Mouse (Mus musculus) heart, postnatal 10 days (tissue): ENCODE measurements around the gene Mbd4. TPM values are rescaled to one million over a fixed set of nuclear protein-coding genes. Genes with fewer than 3 reads are reported as not detected.

ENCODE experiments used
- DNase-seq, 2 experiments: peaks; one replicate each; pipeline ENCODE4 v3.0.0; 2021
- intact Hi-C: fragments of 180-260 bp; cut with DNase I; formaldehyde crosslinking; loops from one replicate; pipeline ENCODE4 v1.15.1; 2025
- total RNA-seq, 2 experiments: library from RNA; stranded (reverse); gene quantifications; 2 replicates each; pipeline ENCODE4 v1.2.3; 2021

The Mbd4 gene
- total RNA-seq, 2 experiments from 2014 or later = 2.6 to 3.5 TPM

DNA sequence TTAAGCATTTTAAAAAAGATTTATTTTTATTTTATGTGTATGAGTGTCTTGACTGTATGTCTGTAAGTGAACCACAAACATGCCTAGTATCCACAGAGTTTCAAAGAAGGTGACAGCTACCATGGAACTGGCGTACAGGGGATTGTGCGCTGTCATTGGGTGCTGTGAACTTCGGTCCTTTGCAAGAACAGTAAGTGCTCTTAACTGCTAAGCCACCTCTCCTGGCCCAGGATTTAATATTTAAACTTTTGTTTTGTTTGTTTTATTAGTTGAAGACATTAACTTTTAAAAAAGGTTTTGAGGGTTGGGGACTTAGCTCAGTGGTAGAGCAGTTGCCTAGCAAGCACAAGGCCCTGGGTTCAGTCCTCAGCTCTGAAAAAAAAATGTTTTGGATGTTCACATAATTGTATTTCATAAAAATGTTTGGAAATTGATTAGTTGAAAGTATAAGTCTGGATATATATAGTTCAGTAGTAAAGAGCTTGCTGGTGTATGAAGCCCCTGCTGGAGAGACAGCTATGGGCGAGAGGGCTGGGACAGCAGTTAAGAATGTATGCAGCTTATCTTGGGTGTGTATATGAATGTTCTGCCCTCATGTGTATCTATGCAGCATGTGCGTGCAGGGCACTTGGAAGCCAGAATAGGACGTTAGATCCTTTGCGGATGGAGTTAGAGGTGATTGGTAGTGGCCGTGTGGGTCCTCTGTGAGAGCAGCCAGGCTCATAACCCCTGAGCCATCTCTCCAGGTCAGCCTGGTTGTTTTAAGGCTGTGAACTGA lies 31.8 kb downstream of the Mbd4 start:
- no peak for DNase-seq
- intact Hi-C loops = no loop called here

DNA sequence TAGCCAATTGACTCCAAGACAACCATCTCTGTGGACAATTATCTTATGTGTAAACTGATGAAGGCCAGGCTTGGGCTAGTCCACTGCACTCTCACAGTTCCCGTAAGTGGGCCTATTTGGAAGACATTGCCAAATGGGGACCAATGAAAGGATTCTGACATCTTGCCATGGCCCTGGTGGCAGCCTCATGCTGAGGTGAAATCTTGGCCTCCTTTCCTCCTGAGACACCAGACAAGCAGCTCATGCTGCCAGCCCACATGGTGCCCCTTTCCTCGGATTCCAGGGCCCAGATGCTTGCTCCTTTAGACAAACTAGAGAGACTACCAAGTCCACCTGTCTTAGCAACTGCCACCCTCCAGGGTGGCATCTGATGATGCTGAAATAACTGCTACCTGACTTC lies 35.0 kb downstream of the Mbd4 start:
- no peak for DNase-seq
- intact Hi-C loops = no loop called here

DNA sequence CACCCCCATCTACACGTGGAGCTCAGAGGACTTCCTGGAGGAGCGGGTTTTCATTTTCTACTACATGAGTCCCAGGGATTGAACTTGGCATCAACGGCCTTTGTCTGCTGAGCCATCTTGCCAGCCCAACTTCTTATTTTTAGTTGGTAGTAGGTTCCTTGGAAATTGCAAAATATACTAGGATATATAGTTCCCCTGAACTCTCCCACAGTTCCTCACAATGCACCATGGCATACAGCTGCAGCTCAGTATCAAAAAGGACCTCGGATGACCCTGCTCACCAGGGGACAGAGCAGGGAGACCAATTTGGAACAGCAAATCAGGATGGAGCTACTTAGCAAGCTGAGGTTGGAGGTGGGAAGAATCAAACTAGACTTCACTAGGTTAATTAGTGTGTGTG lies 38.1 kb downstream of the Mbd4 start:
- intact Hi-C loops = no loop called here
- no peak for DNase-seq

DNA sequence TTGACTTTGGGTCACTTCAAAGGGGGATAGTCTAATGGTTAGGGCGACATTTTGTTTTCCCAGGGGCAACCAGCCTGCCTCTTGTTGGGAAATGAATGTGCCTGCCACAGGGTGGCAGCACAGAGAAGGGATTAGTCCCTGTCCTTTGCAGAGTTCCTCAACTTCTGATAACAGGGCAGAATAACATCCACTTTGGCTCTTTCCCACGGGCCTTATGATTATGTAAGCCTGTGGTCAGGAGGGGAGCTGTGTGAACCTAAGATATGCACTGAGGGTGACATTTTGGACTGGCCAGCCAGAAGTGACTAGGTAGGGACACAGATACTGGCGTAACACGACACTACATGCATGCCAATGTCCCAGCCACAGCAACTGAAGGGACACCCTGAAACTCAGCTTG lies 39.1 kb downstream of the Mbd4 start:
- DNase-seq = peak; percentile 80 to 82
- intact Hi-C loops = no loop called here

DNA sequence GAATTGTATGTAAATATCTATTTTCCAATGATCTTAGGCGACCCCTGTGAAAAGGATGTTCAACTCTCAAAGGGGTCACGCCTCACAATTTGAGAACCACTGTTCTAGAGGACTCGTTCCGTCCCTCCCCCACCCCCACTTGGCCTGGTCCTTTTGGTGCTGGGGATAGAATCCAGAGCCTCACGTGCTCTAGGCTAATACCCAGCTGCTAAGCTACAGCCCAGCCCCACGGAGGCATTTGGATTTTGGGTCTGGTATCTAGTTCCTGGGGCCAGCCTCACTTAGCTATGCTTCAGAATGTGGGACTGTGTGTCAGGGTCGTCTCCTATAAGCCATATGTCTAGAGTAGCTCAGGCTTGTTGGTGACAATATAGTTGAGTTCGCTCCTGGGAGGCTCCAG lies 41.6 kb downstream of the Mbd4 start:
- intact Hi-C loops = no loop called here
- DNase-seq = no peak

DNA sequence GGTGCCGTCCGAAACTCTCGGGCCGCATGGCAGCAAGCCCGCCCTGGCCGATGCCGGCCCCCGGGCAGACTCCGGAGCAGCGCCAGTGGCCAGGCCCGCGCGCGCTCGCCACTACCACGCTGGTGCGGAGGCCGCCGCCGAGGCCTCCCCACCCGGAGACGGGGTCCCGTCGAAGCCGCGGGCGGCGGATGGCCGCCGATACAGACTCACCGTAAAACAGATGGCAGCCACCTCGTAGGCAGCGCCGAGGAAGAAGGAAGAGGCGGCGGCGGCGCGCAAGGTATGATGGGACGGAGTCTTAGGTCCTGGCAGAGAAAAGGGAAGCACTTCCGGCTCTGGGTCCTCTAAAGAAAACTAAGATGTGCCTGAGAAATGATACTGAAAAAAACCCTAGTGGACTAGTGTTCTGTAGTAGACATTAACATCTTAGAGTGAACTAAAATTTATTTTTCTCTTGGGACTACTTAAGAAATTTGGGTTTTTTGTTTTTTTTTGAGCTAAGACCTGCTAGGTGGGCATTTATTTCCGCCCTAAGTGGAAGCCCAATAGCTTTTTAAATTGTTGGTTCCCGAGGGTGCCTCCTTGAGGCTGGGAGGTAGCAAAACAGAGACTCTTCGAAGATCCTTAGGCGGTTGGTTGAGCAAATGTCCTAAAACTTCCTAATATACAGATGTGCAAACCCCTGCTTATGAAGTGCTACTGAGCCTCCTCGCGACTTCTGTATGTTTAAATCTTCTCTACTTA lies 44.5 kb downstream of the Mbd4 start, which contains the start of gene Rpl32:
Gene Rpl32, minus strand, starts transcription at position 260 of the 744 bp plus-strand sequence.
- intact Hi-C loops = no loop called here
- DNase-seq = peak; percentile 92

DNA sequence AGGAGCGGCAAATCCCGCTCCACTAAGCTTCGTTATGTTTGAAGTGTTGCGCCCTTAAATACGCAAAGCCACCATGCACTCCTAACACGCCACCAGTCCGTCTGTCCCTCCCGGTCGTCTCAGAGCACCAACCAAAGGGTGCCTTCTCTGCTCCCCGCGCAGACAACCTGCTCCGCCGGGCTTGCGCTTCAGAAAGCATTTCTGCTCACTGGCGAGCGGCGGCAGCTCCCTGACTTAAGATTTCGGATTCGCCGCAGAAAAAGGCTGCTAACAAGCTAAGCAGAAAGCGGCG lies 45.0 kb downstream of the Mbd4 start:
- no peak for DNase-seq
- intact Hi-C loops = no loop called here

DNA sequence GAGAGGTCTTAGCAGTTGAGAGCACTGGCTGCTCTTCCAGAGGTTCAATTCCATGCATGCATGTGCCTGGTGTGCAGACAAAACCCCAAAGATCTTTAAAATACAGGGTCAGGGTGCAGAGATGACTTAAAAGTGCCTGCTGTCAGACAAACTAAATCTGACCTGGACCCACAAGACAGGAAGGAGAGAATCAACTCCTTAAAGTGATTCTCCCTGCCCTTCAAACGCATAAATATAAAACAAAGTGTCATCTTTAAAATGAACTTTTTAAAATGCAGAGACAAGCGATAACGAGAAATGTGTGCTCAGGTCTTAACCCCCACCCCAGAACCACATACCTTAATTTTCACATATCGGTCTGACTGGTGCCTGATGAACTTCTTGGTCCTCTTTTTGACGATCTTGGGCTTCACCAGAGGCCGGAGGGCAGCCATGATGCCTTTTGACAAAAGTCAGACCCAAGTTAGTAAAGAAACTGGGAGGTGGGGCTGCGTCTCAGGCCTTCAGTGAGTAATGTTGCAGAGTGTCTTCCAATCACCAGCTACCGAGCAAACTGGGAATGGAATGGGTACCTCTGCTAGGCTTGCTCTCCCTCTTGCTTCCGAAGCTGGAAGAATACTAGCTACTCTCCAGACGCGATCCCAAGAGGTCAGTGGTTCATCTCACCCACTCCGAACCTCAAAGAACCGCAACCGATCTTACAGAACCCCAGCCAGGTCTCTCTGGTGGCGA lies 45.5 kb downstream of the Mbd4 start:
- no peak for DNase-seq
- intact Hi-C loops = no loop called here

DNA sequence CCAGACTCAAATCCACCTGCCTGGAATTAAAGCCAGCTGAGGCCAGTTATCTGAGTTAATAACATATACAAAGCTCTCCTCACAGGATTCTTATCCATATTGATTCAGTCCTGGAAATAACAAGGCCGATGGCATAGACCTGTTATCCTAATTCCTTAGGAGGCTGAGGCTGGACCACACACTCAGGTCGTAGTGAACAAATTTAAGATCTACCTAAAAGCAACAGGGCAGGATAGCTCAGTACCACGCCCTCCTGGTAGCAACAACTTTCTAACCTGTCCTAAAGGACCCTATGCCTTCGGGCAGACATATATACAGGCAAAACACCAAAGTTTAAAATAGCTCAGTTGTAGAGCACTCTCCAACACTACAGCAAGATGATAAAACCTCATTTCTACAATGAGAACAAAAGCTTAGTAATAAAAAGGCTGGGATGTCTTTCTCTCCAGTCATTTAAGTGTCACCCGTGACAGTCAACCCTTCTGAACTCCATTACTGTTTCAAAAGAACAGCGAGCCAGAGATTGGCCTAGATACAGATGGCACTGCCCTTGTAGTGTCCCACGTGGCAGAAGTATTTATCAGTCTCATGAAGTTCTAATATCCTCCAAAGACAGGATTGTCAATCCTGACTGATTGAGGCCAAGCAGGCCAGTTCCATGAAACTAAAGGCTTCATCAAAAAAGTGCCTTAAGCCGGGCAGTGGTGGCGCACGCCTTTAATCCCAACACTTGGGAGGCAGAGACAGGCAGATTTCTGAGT lies 48.6 kb downstream of the Mbd4 start:
- intact Hi-C loops = loop anchor here (5.0 kb wide), 1 partner anchor 257 kb away; no protein-coding TSS in a partner anchor
- DNase-seq = no peak

DNA sequence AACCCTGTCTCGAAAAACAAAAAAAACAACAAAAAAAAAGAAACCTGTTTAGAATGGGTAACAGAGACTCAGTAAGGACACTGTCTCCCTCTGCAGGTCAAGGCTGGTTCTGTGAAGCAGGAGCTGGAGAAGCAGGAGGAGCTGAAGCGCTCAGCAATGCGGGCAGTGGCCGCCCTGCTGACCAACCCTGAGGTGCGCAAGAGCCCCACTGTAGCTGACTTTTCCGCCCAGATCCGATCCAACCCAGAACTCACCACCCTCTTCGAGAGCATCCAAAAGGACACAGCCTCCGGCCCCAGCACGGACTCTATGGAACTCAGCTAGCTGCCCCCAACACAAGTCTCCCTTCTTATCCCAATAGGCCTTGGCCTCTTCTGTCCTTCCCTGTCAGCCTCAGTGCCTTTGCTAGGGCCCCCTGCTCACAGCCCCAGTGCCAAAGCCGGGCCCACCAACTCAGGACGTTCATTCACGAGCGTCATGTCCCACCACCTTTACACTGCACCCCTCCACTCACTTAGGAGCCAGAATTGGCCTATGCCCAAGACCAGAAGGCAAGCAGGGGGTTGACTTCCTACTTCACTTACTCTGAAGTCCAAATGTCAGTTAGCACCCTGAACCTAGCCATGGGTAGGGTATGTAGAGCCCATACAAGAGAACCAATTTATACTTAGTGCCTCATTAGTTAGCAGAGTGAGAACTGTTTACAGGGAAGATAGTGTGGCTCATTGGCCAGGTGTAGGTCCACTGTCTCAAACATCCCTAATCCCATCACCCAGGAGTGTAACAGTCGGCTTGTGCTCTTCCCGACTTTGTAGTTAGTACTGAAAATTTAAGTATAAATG lies 49.4 kb downstream of the Mbd4 start:
- DNase-seq = peak; percentile 83 to 87

DNA sequence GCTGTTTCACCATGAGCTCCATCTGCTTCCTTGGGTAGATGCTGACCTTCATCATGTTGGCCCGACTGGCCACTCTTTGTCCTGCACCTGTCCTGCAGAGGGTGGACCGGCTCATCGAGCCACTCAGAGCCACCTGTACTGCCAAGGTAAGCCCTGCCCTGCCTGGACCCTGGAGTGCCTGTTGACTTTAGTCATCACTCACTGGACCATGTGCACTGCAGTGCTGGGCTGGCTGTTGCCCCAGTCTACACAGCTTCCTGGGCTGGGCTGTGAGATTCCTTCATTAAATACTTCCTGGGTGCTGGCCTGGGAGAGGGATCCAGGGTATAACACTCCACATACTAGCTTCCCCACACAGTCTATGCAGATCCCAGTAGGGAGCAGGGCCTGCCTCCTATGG lies 51.4 kb downstream of the Mbd4 start:
- intact Hi-C loops = loop anchor here (2.0 to 5.0 kb wide), 2 partner anchors 75 to 255 kb away; no protein-coding TSS in a partner anchor
- no peak for DNase-seq

More for the DNA sequence above, 49.4 kb downstream of the Mbd4 start:
- intact Hi-C loops = loop anchor here (2.0 to 5.0 kb wide), 2 partner anchors 77 to 256 kb away; no protein-coding TSS in a partner anchor

DNA sequence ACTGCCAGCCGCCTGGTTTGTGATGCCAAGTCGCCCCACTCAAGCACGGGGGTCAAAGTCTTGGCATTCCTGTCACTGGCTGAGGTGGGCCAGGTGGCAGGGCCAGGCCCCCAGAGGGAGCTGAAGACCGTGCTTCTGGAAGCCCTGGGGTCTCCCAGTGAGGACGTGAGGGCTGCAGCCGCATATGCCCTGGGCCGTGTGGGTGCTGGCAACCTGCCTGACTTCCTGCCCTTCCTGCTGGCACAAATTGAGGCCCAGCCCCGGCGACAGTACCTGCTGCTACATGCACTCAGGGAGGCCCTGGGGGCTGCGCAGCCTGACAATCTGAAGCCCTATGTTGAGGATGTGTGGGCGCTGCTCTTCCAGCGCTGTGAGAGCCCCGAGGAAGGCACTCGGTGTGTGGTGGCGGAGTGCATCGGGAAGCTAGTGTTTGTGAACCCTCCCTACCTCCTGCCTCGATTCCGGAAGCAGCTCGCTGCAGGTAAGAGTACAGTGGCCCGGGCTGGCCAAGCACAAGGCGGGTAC lies 60.4 kb downstream of the Mbd4 start:
- intact Hi-C loops = no loop called here
- DNase-seq = peak; percentile 56 to 57

DNA sequence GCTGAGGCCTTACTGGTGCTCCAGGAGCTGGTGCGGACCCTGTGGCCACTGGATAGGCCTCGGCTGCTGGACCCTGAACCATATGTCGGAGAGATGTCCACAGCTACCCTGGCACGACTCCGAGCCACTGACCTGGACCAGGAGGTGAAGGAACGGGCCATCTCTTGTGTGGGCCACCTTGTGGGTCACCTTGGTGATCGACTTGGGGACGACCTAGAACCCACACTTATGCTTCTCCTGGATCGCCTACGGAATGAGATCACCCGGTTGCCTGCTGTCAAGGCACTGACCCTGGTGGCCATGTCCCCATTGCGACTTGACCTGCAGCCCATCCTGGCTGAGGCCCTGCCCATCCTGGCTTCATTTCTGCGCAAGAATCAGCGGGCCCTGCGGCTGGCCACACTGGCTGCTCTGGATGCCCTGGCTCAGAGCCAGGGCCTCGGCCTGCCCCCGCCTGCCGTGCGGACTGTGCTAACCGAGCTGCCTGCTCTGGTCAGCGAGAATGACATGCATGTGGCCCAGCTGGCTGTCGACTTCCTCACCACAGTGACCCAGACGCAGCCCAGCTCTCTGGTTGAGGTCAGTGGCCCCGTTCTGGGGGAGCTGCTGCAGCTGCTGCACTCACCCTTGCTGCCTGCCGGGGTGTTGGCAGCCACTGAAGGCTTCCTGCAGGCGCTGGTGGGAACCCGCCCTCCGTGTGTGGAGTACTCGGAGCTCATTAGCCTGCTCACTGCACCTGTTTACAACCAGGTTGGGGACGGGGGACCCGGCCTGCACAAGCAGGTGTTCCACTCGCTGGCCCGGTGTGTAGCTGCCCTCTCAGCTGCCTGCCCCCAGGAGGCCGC lies 61.1 kb downstream of the Mbd4 start:
- peak; percentile 55 to 56 for DNase-seq
- intact Hi-C loops = no loop called here

DNA sequence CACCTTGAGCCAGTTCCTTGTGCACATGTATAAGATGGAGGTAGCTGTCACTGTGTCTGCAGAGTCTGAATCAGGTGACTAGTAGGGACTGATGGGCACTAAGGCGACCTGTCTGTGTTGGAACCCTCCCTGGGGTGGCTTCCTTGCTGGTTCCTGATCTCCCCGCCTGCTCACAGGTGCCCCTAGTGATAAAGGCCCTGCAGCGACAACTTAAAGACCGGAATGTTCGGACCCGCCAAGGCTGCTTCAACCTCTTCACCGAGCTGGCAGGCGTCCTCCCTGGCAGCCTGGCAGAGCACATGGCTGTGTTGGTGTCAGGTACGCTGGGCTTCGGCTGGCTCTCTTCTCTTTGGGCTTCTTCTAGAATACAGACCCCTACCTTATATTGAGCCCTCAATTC lies 62.2 kb downstream of the Mbd4 start:
- peak; percentile 55 to 58 for DNase-seq
- intact Hi-C loops = no loop called here

Other genes starting within 250 kb of the Mbd4 start
- 100 to 1,000 TPM; 111 to 119 TPM for gene Raf1, start 176.7 kb downstream of the Mbd4 start, total RNA-seq
- gene Tmem40, start 91.0 kb downstream of the Mbd4 start, total RNA-seq = under 1 TPM; 0.60 TPM
- 10 to 100 TPM; 73.0 to 87.4 TPM for gene Cand2, start 78.8 kb downstream of the Mbd4 start, total RNA-seq
- 100 to 1,000 TPM; 842 to 867 TPM for gene Rpl32, start 44.6 kb downstream of the Mbd4 start, total RNA-seq
- under 1 TPM; 0.79 TPM for gene Efcab12, start 15.0 kb downstream of the Mbd4 start, total RNA-seq
- 10 to 100 TPM; 22.4 to 22.9 TPM for gene Ift122, start 99 bp upstream of the Mbd4 start, total RNA-seq
- under 1 TPM; 0.07 to 0.20 TPM for gene Rho, start 78.4 kb upstream of the Mbd4 start, total RNA-seq
- gene H1foo, start 91.6 kb upstream of the Mbd4 start, total RNA-seq = not detected
- gene Plxnd1, start 141.6 kb upstream of the Mbd4 start, total RNA-seq = 100 to 1,000 TPM; 179 to 224 TPM